Mouse (Mus musculus) gastrocnemius, postnatal 14 days (tissue): ENCODE results near the gene Vmn1r82. TPM values are rescaled to one million over a fixed set of nuclear protein-coding genes. Genes with fewer than 3 reads are reported as not detected.

Experiments used
- DNase-seq: peaks from one replicate; pipeline ENCODE4 v3.0.0; 2021; ENCODE audit warnings: mixed read lengths
- intact Hi-C: fragments of 180-260 bp; cut with DNase I; formaldehyde crosslinking; loops from one replicate; pipeline ENCODE4 v1.15.1; 2025; ENCODE audit warnings: low total_unique reads
- long read RNA-seq, 2 experiments: library from polyadenylated mRNA; stranded (forward); transcript quantifications; one replicate each; pipeline ENCODE4 v2.0.0; 2021
- total RNA-seq, 2 experiments: library from RNA; stranded (reverse); gene quantifications; 2 replicates each; pipeline ENCODE4 v1.2.3; 2021

Vmn1r82 gene
- total RNA-seq: not detected
- long read RNA-seq, experiment 1: 0 reads
- long read RNA-seq, experiment 2: 0 reads

DNA sequence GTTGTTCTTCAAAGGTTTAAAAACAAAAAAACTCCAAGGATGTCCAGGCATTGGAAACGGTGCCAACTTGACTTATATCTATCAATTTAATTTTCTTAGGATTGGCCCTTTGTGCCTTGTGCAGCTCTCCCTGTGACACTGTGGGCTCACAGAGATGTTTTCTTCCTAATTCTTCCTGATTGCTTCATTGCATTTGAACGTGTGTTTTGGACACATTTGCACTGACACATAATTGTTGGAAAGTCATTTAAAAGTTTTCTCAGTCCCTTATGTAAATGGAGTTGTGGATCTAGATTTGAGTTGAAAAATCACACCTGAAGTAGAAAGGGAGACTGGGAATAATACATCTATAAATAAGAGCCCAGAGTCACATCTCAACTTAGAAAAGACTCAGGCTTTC, at the start of gene Vmn1r82:
Gene Vmn1r82 (plus strand): TSS at position 301 of the 400 bp plus-strand sequence.
- no peak for DNase-seq
- intact Hi-C loops: no loop called here

DNA sequence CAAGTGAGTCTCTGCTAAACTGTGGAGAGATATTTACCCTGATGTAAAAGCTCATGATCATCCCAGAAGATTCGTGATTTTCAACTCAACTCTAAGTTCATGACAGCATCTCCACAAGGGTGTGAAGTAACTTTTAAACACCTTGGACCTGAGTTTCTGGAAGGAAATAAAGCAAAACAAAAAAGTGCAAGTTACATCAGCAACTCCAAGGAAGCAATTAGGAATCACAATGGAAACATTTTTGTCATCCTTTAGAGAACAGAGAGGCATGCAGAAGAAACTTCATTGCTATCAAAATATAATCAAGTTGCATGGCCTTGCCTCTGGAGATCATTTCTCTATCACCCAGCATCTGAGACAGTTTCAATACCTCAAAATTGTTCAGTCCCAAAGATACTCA, 32.1 kb upstream of the Vmn1r82 start, which contains the start of gene Vmn1r81:
Gene Vmn1r81 (minus strand): TSS at position 101 of the 400 bp plus-strand sequence.
- intact Hi-C loops: no loop called here

DNA sequence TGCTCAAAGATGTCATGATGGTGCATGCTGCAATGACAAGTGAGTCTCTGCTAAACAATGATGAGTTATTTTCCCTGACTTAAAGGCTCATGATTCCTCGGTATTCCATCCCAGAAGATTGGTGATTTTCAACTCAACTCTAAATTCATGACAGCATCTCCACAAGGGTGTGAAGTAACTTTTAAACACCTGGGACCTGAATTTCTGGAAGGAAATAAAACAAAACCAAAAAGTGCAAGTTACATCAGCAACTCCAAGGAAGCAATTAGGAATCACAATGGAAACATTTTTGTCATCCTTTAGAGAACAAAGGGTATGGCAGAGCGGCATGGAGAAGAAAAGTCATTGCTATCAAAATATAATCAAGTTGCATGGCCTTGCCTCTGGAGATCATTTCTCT, 29.2 kb downstream of the Vmn1r82 start, which contains the start of gene Vmn1r83:
Gene Vmn1r83 (minus strand): TSS at position 101 of the 400 bp plus-strand sequence.
- no peak for DNase-seq
- intact Hi-C loops: no loop called here

More for the DNA sequence above, 32.1 kb upstream of the Vmn1r82 start, which contains the start of gene Vmn1r81:
- DNase-seq: no peak

Other genes starting within 250 kb of the Vmn1r82 start
- gene Vmn1r78, start 150.2 kb upstream of the Vmn1r82 start, total RNA-seq: not detected
- not detected for gene Vmn1r79, start 129.2 kb upstream of the Vmn1r82 start, total RNA-seq
- not detected for gene Vmn1r80, start 111.1 kb upstream of the Vmn1r82 start, total RNA-seq
- not detected for gene Vmn1r81, start 32.2 kb upstream of the Vmn1r82 start, total RNA-seq
- gene Vmn1r83, start 29.1 kb downstream of the Vmn1r82 start, total RNA-seq: not detected
- gene Vmn1r84, start 68.8 kb downstream of the Vmn1r82 start, total RNA-seq: not detected
- 1 to 10 TPM; 1.6 to 2.0 TPM for gene Zfp551, start 122.3 kb downstream of the Vmn1r82 start, total RNA-seq
- gene Zfp606, start 177.9 kb downstream of the Vmn1r82 start, total RNA-seq: 1 to 10 TPM; 5.2 to 5.5 TPM
- not detected for gene 2900092C05Rik, start 212.1 kb downstream of the Vmn1r82 start, total RNA-seq